Mouse (Mus musculus): ENCODE measurements around the gene Cadm1. TPM values are rescaled to one million over a fixed set of nuclear protein-coding genes. Genes with fewer than 3 reads are reported as not detected.

The Cadm1 gene
- total and polyA plus RNA-seq, 3 experiments: 0.14 to 0.31 TPM; not detected in 1

- TF ChIP-seq E2F4 (IDR thresholded peaks at IDR 0.05; ENCODE audit: borderline replicate concordance, low read depth, low read length): no peak
- no peak for TF ChIP-seq MYC (IDR thresholded peaks at IDR 0.05; ENCODE audit: low read depth, low read length)
- TF ChIP-seq TBP (IDR thresholded peaks at IDR 0.05; ENCODE audit: low read depth, low read length): no peak
- no peaks in the 10 kb centered on the region for H3K79me2 ChIP-seq (ENCODE audit: control insufficient read depth, insufficient read depth, low read length, poor library complexity)
- H3K9me3 ChIP-seq (replicated peaks; ENCODE audit: insufficient read depth, low read length): no peaks in the 10 kb centered on the region
- no peaks in the 10 kb centered on the region for H3K36me3 ChIP-seq (ENCODE audit: control insufficient read depth in 1 of 2, insufficient read depth in 2 of 2, low read length in 2 of 2)
- no peak overlapping the region for H3K27ac ChIP-seq (ENCODE audit: control insufficient read depth, low read depth, low read length)
- H3K9ac ChIP-seq (ENCODE audit: control insufficient read depth, low read depth, low read length, poor library complexity, severe bottlenecking): no peak overlapping the region
- no peak overlapping the region for H3K4me3 ChIP-seq (ENCODE audit: control insufficient read depth in 1 of 2, insufficient read depth in 1 of 2, low read depth in 2 of 2, low read length in 2 of 2)
- no peaks in the 10 kb centered on the region for H3K4me1 ChIP-seq (ENCODE audit: control insufficient read depth in 1 of 2, insufficient read depth in 2 of 2, low read length in 2 of 2)
- DNase-seq (ENCODE audit: low read depth, low spot score): no peak
- peaks cover 0 to 3% of the 10 kb centered on the region in 2 experiments; a peak in 3 of 4 replicates for H3K27me3 ChIP-seq (ENCODE audit: control insufficient read depth in 1 of 2, insufficient read depth in 2 of 2, low read length in 2 of 2)
Measured at GRCm38 (mm10) chr9:47505956-47506355, 24.0 kb upstream of the Cadm1 start.

GRCm38 (mm10) chr9:47506876-47507275 lies 23.1 kb upstream of the Cadm1 start:
- Histone ChIP-seq H3K36me3 (ENCODE audit: control insufficient read depth in 1 of 2, insufficient read depth in 2 of 2, low read length in 2 of 2) (no peaks in the 10 kb centered on the region), H3K9me3 (replicated peaks; ENCODE audit: insufficient read depth, low read length) (no peaks in the 10 kb centered on the region), H3K4me1 (ENCODE audit: control insufficient read depth in 1 of 2, insufficient read depth in 2 of 2, low read length in 2 of 2) (no peaks in the 10 kb centered on the region), H3K4me3 (ENCODE audit: control insufficient read depth in 1 of 2, insufficient read depth in 1 of 2, low read depth in 2 of 2, low read length in 2 of 2) (no peak overlapping the region), H3K27me3 (ENCODE audit: control insufficient read depth in 1 of 2, insufficient read depth in 2 of 2, low read length in 2 of 2) (peaks cover 0 to 3% of the 10 kb centered on the region in 2 experiments; a peak in 2 of 4 replicates), H3K79me2 (ENCODE audit: control insufficient read depth, insufficient read depth, low read length, poor library complexity) (no peaks in the 10 kb centered on the region), H3K9ac (ENCODE audit: control insufficient read depth, low read depth, low read length, poor library complexity, severe bottlenecking) (no peak overlapping the region), H3K27ac (ENCODE audit: control insufficient read depth, low read depth, low read length) (no peak overlapping the region)
- no peak for DNase-seq (ENCODE audit: low read depth, low spot score)
- TF ChIP-seq TAL1 (IDR thresholded peaks at IDR 0.05; ENCODE audit: low read length) (no peak), EP300 (IDR thresholded peaks at IDR 0.05; ENCODE audit: low read depth in 1 of 2, low read length in 2 of 2) (no peak), NELFE (IDR thresholded peaks at IDR 0.05; ENCODE audit: low read depth, low read length) (no peak)

GRCm38 (mm10) chr9:47508109-47508508 lies 21.9 kb upstream of the Cadm1 start:
- Histone ChIP-seq H3K36me3 (ENCODE audit: control insufficient read depth in 1 of 2, insufficient read depth in 2 of 2, low read length in 2 of 2) (no peaks in the 10 kb centered on the region), H3K4me3 (ENCODE audit: control insufficient read depth in 1 of 2, insufficient read depth in 1 of 2, low read depth in 2 of 2, low read length in 2 of 2) (no peak overlapping the region), H3K9ac (ENCODE audit: control insufficient read depth, low read depth, low read length, poor library complexity, severe bottlenecking) (no peak overlapping the region), H3K27ac (ENCODE audit: control insufficient read depth, low read depth, low read length) (no peak overlapping the region), H3K79me2 (ENCODE audit: control insufficient read depth, insufficient read depth, low read length, poor library complexity) (no peaks in the 10 kb centered on the region), H3K4me1 (ENCODE audit: control insufficient read depth in 1 of 2, insufficient read depth in 2 of 2, low read length in 2 of 2) (no peaks in the 10 kb centered on the region), H3K9me3 (replicated peaks; ENCODE audit: insufficient read depth, low read length) (no peaks in the 10 kb centered on the region), H3K27me3 (ENCODE audit: control insufficient read depth in 1 of 2, insufficient read depth in 2 of 2, low read length in 2 of 2) (peaks cover 0 to 3% of the 10 kb centered on the region in 2 experiments; a peak in 2 of 4 replicates)
- TF ChIP-seq HCFC1 (IDR thresholded peaks at IDR 0.05; ENCODE audit: low read depth, low read length) (no peak), GATA1 (IDR thresholded peaks at IDR 0.05; ENCODE audit: low read depth, low read length) (no peak), JUND (IDR thresholded peaks at IDR 0.05; ENCODE audit: low read depth, low read length) (no peak), CHD1 (IDR thresholded peaks at IDR 0.05; ENCODE audit: low read depth, low read length) (no peak), POLR2AphosphoS5 (IDR thresholded peaks at IDR 0.05; ENCODE audit: borderline replicate concordance, low read depth, low read length) (no peak), NRF1 (IDR thresholded peaks at IDR 0.05; ENCODE audit: insufficient read depth, low read depth, low read length, poor library complexity, severe bottlenecking) (no peak), RAD21 (IDR thresholded peaks at IDR 0.05; ENCODE audit: low read depth, low read length) (no peak), MEF2A (IDR thresholded peaks at IDR 0.05; ENCODE audit: extremely low read depth, insufficient replicate concordance, low read depth, low read length, poor library complexity, severe bottlenecking) (no peak), POLR2A (IDR thresholded peaks at IDR 0.05; ENCODE audit: control insufficient read depth in 1 of 2, insufficient read depth in 1 of 2, low read depth in 1 of 2, low read length in 2 of 2, poor library complexity in 1 of 2) (no peak), SIN3A (IDR thresholded peaks at IDR 0.05; ENCODE audit: low read length) (no peak), USF1 (IDR thresholded peaks at IDR 0.05; ENCODE audit: low read depth, low read length) (no peak), TAL1 (IDR thresholded peaks at IDR 0.05; ENCODE audit: low read length) (no peak), CHD2 (IDR thresholded peaks at IDR 0.05; ENCODE audit: low read length) (no peak)
- no peak for DNase-seq (ENCODE audit: low read depth, low spot score)
